12 mouse cellular contexts compared by ENCODE assay signal in genomic region chr6:87653904-87654638, GRCm38 (mm10). TPM values are rescaled to one million over a fixed set of nuclear protein-coding genes. Genes with fewer than 3 reads are reported as not detected.
DNase-seq lines count a peak whose midpoint lies in the region; ATAC-seq and TF ChIP-seq lines count a peak whose summit lies in the region.
"Had no signal": no experiment of that assay in that cellular context is flagged by ENCODE, and none has a peak within 500 bp of the region (broad histone marks: within the 10 kb centered on the region; RNA-seq: fewer than 3 reads in every experiment).

No protein-coding gene starts in this region.

- no peak for TF ChIP-seq EP300 in heart, adult 2 months (IDR thresholded peaks at IDR 0.05; ENCODE audit: insufficient read depth, low read depth, low read length)

- no peak for TF ChIP-seq CTCF in heart, adult 2 months (IDR thresholded peaks at IDR 0.05)
- no peak for TF ChIP-seq CTCF in thymus, adult 2 months (IDR thresholded peaks at IDR 0.05; ENCODE audit: borderline replicate concordance, control insufficient read depth, extremely low read depth, insufficient read depth, low read length, poor library complexity)

- intact Hi-C loops in heart, adult 2 months (cut with DNase I) = no loop called here

- ATAC-seq in heart, embryonic 15.5 days (replicated peaks; ENCODE audit: insufficient number of reproducible peaks, insufficient read depth, low FRiP score, low read depth) = no peak
- peak; percentile 61 for ATAC-seq in activated CD4-positive, CD25-positive, alpha-beta regulatory T cell, adult 4 months

- WGBS in heart, embryonic 15.5 days = 46% methylated on average over 8 of the region's 8 CpGs
- 33% methylated on average over 8 of the region's 8 CpGs for WGBS in heart, adult 2 months
- WGBS in thymus, adult 2 months = 24% methylated on average over 8 of the region's 8 CpGs

- H3K79me2 ChIP-seq in heart, adult 2 months (replicated peaks; ENCODE audit: control insufficient read depth, insufficient read depth, low read length) = no peaks in the 10 kb centered on the region

- no peaks in the 10 kb centered on the region for H3K4me1 ChIP-seq in heart, embryonic 15.5 days (replicated peaks)
- H3K4me1 ChIP-seq in heart, adult 2 months (ENCODE audit: control insufficient read depth, insufficient read depth, low read length) = peaks cover 2% of the 10 kb centered on the region; the same call in 1 of the 2 replicates
- peaks cover 3% of the 10 kb centered on the region; the same call in 1 of the 2 replicates for H3K4me1 ChIP-seq in thymus, adult 2 months (replicated peaks; ENCODE audit: control insufficient read depth, insufficient read depth, low read length)
- H3K4me1 ChIP-seq: limb, embryonic 13.5 days had no signal

- H3K9me3 ChIP-seq in heart, embryonic 15.5 days (replicated peaks) = no peaks in the 10 kb centered on the region
- H3K9me3 ChIP-seq: limb, embryonic 13.5 days had no signal

- peaks cover 3% of the 10 kb centered on the region; the same call in 1 of the 2 replicates for H3K36me3 ChIP-seq in heart, embryonic 15.5 days
- H3K36me3 ChIP-seq in heart, adult 2 months (ENCODE audit: control insufficient read depth, insufficient read depth, low read length) = no peaks in the 10 kb centered on the region
- H3K36me3 ChIP-seq in thymus, adult 2 months (ENCODE audit: control insufficient read depth, insufficient read depth, low read length) = peaks cover 8% of the 10 kb centered on the region

- TF ChIP-seq POLR2A in heart, adult 2 months (IDR thresholded peaks at IDR 0.05; ENCODE audit: insufficient read depth, low read depth, low read length) = no peak
- TF ChIP-seq POLR2A in thymus, adult 2 months (IDR thresholded peaks at IDR 0.05; ENCODE audit: control insufficient read depth, extremely low read depth, insufficient read depth, low read length, poor library complexity) = no peak

- H3K27me3 ChIP-seq in heart, embryonic 15.5 days = no peaks in the 10 kb centered on the region
- no peaks in the 10 kb centered on the region for H3K27me3 ChIP-seq in heart, adult 2 months (ENCODE audit: control insufficient read depth, insufficient read depth, low read length)
- H3K27me3 ChIP-seq in thymus, adult 2 months (ENCODE audit: control insufficient read depth, insufficient read depth, low read length) = no peaks in the 10 kb centered on the region
- H3K27me3 ChIP-seq: limb, embryonic 13.5 days had no signal

- no peak overlapping the region for H3K4me3 ChIP-seq in heart, embryonic 15.5 days
- H3K4me3 ChIP-seq in heart, adult 2 months = no peak overlapping the region
- no peak overlapping the region for H3K4me3 ChIP-seq in thymus, adult 2 months (ENCODE audit: control insufficient read depth, insufficient read depth, low read length)
- H3K4me3 ChIP-seq: limb, embryonic 13.5 days had no signal

- H3K9ac ChIP-seq in heart, embryonic 15.5 days = no peak overlapping the region
- H3K9ac ChIP-seq in heart, adult 2 months (ENCODE audit: low read depth, low read length) = no peak overlapping the region
- H3K9ac ChIP-seq: limb, embryonic 13.5 days had no signal

- no peak overlapping the region for H3K4me2 ChIP-seq in heart, embryonic 15.5 days
- H3K4me2 ChIP-seq: limb, embryonic 13.5 days had no signal

- no peak for DNase-seq in heart, adult 2 months
- no peak for DNase-seq in thymus, adult 2 months
- no peak for DNase-seq in thymus, postnatal 14 days
- DNase-seq in naive thymus-derived CD4-positive, alpha-beta T cell, adult 2 months (ENCODE audit: low read depth) = peak; percentile 22
- DNase-seq in spleen, adult 12 weeks (ENCODE audit: low spot score) = no peak
- DNase-seq in cerebellum, postnatal 10 days = no peak
- DNase-seq: cerebellum, adult 11 months; lung, adult 2 months; right cerebral cortex, postnatal 14 days had no signal

- peak overlapping the region; percentile 9; the same call in 1 of the 2 replicates for H3K27ac ChIP-seq in heart, embryonic 15.5 days
- no peak overlapping the region for H3K27ac ChIP-seq in heart, adult 2 months
- peak overlapping the region; percentile 53; the same call in 1 of the 2 replicates for H3K27ac ChIP-seq in thymus, adult 2 months (ENCODE audit: control insufficient read depth, insufficient read depth, low read length)
- H3K27ac ChIP-seq: limb, embryonic 13.5 days had no signal

RNA-seq across cellular contexts. Expression of gene Aplf, which starts 17.9 kb away (rescaled TPM):
- 7.0 and 8.7 TPM in 2 replicates for polyA plus RNA-seq in heart, embryonic 15.5 days (2015; fragmentation: Nextera tagmentation; extraction: Ambion mirVana)
- 1 to 10 TPM; 2.1 to 2.6 TPM for total RNA-seq in heart, adult 2 months (2021)
- polyA plus RNA-seq in heart, adult 2 months (2012; rRNA removed) = 1.4 and 2.1 TPM in 2 replicates
- 6.8 and 6.9 TPM in 2 replicates for polyA plus RNA-seq in thymus, adult 2 months (2012; rRNA removed)
- 1 to 10 TPM; 4.0 to 4.7 TPM for polyA plus RNA-seq in activated CD4-positive, CD25-positive, alpha-beta regulatory T cell, adult 4 months (2017; shearing (Covaris generic))
